Mouse (Mus musculus) frontal cortex, postnatal 25 days (tissue): ENCODE measurements around the gene Nlrx1.
"Not testable (repeated sequence)": the region's sequence is repeated elsewhere in the genome, so short reads cannot be mapped to it uniquely, and the experiment has no call there.

ENCODE experiments used
- DNase-seq, 2 experiments: peaks; one replicate each; pipeline ENCODE4 v3.0.0; 2022; ENCODE audit warnings: low spot score in 2 of 2

Gene Nlrx1

GRCm38 (mm10) chr9:44268432-44268831 lies at the start of gene Nlrx1:
Gene Nlrx1 (minus strand): TSS chr9:44268599.
- DNase-seq = no peak

DNA sequence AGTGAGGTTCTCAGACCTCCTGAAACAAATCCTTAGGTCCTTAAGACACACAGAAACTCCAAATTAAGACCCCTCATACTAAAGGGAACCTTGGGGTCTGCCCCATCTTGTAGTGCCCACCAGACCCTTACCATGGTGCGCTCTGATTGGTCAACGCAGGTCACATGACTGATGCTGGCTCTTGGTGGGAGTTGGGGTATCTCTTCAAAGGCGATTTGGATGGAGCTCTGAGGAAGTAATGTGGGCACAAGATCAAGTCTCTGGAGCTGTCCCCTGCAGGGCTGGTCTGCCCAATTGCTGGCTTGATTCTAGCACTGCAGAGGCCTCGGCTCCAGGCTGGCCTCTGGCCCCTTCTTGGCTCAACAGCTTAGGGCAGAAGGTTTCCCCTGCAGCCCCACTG lies 49.1 kb upstream of the Nlrx1 start:
- no peak for DNase-seq

- DNase-seq = no peak
Measured at GRCm38 (mm10) chr9:44314910-44315309, 46.5 kb upstream of the Nlrx1 start.

DNA sequence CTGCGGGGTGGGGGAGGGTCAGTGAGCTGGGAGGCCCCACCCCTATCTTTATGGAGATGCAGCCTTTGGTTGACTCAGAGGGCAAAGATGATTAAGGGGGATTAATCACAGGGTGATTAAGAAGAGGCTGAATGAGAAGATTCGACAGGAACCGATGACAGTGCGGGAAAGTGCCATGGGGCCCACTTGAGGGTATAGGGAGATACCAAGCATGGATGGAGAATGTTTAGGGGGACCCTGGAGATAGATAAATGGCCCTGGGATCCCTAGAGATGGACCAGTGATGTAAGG lies 45.8 kb upstream of the Nlrx1 start:
- DNase-seq = no peak

GRCm38 (mm10) chr9:44313476-44314256 lies 45.3 kb upstream of the Nlrx1 start:
- peak in 1 of 2 experiments; percentile 72 for DNase-seq

- DNase-seq = no peak
Measured at GRCm38 (mm10) chr9:44311136-44312134, 43.0 kb upstream of the Nlrx1 start.

DNA sequence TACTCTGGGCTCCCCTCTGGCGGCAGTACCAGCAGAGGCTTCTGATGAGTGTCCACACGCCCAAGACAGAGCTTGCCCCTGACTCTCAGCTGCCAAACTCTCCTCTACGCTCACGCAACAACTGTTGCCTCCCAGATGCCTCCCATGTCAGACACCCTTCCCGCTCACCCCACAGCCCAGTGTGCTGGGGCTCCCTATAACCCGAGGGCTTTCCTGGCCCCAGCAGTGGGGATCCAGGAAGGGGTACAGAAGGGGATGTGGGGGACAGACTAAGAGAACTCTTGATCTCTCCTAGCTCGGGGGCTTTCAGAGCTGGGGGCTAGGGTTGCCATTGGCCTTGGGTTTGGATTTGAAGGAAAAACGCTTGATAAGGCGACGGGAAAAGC lies 42.3 kb upstream of the Nlrx1 start:
- no peak for DNase-seq

DNA sequence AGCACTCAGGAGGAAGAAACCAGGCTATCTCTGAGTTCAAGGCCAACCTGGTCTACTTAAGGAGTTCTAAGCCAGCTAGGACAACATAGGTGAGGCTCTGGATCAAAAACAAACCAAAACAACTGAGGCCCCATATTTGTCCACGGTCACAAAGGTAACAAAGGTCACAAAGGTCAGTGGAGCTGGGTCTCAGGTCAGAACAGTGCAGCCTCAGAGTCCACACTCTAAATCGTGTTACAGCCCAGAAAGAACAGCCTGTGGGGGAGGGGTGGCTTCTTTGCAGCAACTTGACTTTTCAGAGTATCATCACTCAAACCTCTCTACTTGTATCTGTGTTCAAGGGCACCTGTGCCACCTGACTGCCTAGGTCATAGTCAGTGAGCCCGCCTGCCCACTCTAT lies 41.4 kb upstream of the Nlrx1 start:
- no peak for DNase-seq

DNA sequence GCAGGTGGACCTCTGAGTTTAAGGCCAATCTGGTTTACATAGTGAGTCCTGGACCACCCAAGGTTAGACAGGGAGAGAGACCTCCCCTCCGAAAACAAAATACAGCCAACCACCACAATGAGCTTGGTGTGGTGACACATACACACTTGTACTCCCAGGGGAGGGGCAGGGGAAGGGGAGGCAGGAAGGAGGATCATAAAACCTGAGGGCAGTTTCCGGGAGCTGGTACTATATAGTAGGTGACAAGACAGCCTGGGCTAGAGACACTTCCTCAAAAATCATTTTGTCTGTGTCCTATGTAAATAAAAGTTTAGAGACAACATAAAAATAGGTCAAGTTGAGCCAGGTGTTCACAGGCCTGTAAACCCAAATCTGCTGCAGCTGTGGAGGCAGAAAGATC lies 38.8 kb upstream of the Nlrx1 start:
- no peak for DNase-seq

DNA sequence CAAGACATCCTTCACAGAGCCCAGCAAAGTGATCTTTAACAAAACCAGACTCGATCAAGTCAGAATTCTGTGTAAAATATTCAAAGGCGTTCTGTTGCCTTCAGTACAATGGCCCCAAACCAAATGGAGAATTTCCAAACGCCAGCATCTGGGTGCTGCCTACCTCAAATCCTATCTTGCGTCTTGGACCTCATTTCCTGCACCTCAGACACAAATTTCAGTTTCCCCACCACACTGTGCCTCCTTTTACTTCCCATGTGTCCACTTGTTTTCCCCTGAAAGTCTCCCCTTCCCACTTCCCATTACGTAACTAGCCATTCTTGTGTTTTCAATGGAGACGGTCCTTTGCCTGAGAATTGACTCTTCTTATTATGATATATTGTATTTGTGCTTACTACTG lies 38.1 kb upstream of the Nlrx1 start:
- no peak for DNase-seq

DNA sequence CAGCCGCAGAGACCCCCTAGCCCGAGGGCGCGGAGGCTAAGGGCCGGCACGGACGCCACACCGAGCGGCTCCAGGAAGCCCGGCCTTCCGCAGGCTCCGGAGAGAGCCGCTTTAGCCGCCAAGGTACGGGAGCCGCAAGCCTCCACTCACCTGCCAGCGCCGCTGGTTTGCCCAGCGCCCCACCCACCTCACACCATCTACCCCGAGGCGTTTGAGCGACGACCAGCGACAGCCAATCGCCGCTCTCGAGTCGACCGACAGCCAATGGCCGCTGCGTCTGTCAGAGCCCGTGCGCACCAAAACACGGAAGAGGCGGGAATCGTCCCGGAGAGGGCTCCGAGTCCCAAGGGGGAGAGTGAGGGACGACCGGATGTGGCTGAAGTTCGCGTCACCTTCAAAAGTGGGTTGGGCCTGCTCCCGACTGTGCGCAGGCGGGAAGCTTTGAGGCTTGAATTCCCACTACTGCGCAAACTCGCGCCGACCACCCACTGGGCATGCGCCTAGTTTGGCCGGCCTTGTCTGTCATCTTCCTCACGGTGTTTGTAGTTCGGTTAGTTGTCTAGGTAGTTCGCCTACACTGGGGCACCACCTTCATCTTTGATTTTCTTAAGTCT lies 37.2 kb upstream of the Nlrx1 start, which contains the start of gene Hinfp:
Hinfp (minus strand) TSS at position 206 of the 614 bp plus-strand sequence.
- DNase-seq = peak; percentile 91 to 97

- not testable (repeated sequence) for DNase-seq
Measured at GRCm38 (mm10) chr9:44300001-44300400, 31.6 kb upstream of the Nlrx1 start.

GRCm38 (mm10) chr9:44292490-44292889 lies 24.1 kb upstream of the Nlrx1 start:
- no peak for DNase-seq

DNA sequence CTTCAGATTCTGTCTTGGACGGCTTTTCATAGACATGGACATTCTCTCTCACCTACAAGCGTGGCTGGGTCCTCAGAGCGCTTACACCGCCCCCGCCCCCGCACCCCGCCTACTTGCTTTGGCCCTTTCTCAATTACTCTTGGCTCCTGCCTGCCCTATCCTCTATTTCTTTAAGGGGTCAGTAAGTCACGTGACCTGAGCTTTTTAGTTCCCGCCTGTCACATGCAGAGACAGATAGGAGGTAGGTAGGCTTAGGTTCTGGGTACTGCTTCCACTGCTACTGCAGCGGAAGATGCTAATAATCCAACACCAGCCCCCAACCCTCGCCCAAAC lies 20.5 kb upstream of the Nlrx1 start:
- no peak for DNase-seq

DNA sequence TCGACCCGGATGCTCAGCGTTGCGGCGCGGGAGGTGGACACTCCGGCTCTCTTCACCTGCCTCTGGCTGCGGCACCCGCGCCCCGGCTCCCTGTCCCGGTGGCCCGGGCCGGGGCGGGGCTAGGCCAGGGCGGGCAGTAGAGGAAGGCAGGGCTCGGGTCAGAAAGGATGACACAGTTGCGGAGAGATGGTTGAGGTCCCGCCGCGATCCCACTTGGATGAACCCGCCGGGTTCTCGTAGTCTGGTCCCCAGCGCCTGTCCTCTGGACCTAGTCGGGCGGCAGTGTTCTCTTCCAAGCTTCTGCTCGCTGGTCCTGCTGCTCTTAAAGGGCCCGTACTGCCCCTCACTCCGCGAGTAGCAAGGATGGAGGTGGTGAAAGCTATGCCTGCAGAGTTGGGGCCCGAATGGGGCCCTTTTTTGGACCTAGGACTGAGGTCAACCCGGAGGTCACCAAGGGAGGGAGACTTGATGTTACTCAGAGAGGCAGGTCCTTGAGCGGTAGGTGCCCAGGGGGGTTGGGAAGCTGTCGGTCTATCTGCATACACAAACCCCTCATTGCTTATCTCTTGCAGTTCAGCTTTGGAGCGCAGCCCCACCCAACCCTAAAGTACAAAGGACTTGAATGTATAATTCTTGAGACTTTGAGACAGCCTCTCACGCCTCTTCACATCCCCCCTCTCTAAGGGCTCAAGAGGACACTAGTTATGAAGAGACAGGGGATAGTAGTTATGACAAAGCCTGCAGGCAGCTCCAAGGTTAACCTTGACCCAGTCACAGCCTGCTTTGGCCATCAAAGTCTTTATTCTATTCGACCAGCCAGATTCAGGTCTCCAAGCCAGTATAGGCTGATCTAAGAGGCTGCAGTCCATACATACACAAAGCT lies 19.9 kb upstream of the Nlrx1 start, which contains the start of gene Abcg4:
Abcg4 (minus strand) TSS at position 540 of the 883 bp plus-strand sequence.
- DNase-seq = peak; percentile 26 to 28

GRCm38 (mm10) chr9:44287401-44288075 lies 19.1 kb upstream of the Nlrx1 start:
- DNase-seq = no peak

- no peak for DNase-seq
Measured at GRCm38 (mm10) chr9:44287003-44287400, 18.6 kb upstream of the Nlrx1 start.

DNA sequence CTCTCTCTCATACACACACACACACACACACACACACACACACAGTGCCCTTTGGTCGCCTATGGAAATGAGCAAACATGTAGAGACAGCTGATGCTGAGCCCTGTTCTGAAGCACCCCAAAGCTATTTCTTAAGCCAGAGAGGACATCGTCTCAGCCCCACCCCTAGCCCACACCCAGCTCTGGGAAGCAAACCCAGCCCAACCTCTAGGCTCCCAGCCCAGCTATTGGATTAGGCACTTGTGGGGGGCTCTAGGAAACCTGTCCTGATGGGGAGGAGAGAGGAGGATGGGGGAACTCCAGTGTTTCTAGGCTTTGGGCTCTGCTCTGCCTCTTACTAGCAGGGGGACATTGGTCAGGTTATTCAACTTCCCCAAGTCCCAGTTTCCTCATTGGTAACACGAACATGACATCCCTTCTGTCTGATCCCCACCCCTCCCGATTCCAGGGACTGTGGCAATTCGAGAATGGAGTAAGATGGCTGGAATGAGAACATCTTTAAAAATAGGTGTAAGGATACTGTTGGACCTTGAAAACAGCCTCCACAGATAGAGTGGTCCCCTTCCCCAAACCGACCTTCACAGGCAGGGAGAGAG lies 18.0 kb upstream of the Nlrx1 start:
- DNase-seq = no peak

DNA sequence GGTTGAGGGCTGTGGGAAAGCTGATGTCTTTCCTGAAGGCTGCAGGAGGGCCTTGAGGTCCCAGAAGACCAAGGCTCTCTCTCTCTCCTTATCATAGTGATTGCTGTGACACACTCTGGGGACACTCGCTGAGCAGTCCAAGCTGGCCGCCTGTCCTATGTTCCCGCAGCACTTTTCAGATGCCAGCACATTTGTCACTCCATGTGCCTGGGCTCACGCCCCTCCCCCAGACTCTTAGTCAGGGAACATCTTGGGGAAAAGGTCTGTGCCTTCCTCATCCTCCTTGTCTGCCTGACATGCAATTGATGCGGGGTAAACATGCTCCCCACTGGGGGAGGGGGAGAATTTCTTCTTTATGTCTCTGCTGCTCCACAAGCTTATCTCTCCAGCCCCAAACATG lies 14.8 kb upstream of the Nlrx1 start:
- DNase-seq = no peak

DNA sequence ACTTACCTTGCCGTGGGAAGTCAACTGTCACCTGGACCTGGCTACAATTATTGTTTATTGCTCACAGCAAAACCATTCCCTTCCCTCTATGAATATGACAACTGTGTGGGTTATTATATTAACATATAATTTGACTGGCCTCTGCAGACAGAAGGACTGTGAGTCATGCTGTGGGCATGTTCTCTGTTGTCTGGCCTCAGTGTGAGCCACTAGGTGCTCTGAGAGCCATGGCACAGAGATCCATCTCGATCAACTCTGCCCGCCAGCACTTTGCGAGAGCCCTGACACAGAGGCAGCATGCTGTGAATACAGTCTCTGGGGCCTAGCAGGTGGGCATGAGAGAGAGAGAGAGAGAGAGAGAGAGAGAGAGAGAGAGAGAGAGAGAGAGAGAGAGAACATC lies 1.6 kb upstream of the Nlrx1 start:
- DNase-seq = no peak
